Mouse (Mus musculus): ENCODE data around the gene Rsph3a.

DNA sequence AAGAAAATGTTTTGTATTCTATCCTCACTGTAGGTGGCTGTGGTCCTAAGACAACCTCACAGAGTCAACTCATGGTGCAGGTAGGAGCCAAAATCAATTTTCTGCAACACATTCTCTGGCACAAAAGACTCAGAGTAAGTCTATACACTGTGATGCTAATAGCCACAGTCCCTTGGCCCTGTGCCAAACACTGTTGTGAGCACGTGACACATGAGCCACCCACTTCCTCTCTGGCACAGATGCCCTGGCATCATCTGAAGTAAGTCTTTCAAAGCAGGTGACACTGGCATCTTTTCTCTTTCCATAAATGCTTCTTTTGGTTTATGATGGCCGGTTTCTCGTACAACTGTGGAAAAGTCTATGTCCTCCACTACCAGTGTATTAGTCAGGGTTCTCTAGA lies 43.1 kb upstream of the Rsph3a start:
- no peak for TF ChIP-seq CTCF (IDR thresholded peaks at IDR 0.05; ENCODE audit: borderline replicate concordance, insufficient read depth, low read depth, low read length)
- no peak for TF ChIP-seq POLR2A (IDR thresholded peaks at IDR 0.05; ENCODE audit: borderline replicate concordance, insufficient read depth, low read length)
